Mouse (Mus musculus): Measurements from ENCODE around the gene Ap3m1.

GRCm38 (mm10) chr14:21039623-21040022 lies 12.7 kb downstream of the Ap3m1 start:
- TF ChIP-seq CTCF (IDR thresholded peaks at IDR 0.05; ENCODE audit: insufficient read depth, low read length) (no peak), POLR2A (IDR thresholded peaks at IDR 0.05; ENCODE audit: borderline replicate concordance, extremely low read depth, low read depth, low read length) (no peak)
